Mouse (Mus musculus) intestine, embryonic 16.5 days (tissue): ENCODE results near the gene Il10rb. TPM values are rescaled to one million over a fixed set of nuclear protein-coding genes. Genes with fewer than 3 reads are reported as not detected.

ENCODE experiments used
- ATAC-seq: fragments of 200-750 bp; cut with Nextera tagmentation; 2 replicates; pipeline ENCODE4 v1.8.0; 2017; ENCODE audit warnings: moderate TSS enrichment, moderate library complexity
- H3K27ac ChIP-seq: fragments of 300-500 bp; sonication (generic); 2 replicates; pipeline ENCODE4 v1.5.1; 2014; ENCODE audit warnings: mild to moderate bottlenecking, low read length
- H3K27me3 ChIP-seq: fragments of 300-500 bp; sonication (generic); replicated peaks from 2 replicates; pipeline ENCODE4 v1.6.1; 2014; ENCODE audit warnings: low read length, control low read depth, mixed read lengths; ENCODE audit not compliant: control insufficient read depth, insufficient read depth
- H3K36me3 ChIP-seq: fragments of 300-500 bp; sonication (generic); 2 replicates; pipeline ENCODE4 v1.6.1; 2014; ENCODE audit warnings: low read length, control low read depth; ENCODE audit not compliant: control insufficient read depth, insufficient read depth
- H3K4me1 ChIP-seq: fragments of 300-500 bp; sonication (generic); 2 replicates; pipeline ENCODE4 v1.6.1; 2014; ENCODE audit warnings: low read length, control low read depth, mixed read lengths; ENCODE audit not compliant: control insufficient read depth, insufficient read depth
- H3K4me2 ChIP-seq: fragments of 300-500 bp; sonication (generic); 2 replicates; pipeline ENCODE4 v1.6.1; 2014; ENCODE audit warnings: low read depth, low read length, control low read depth
- H3K4me3 ChIP-seq: fragments of 300-500 bp; sonication (generic); 2 replicates; pipeline ENCODE4 v1.5.1; 2014; ENCODE audit warnings: mild to moderate bottlenecking, low read length
- H3K9ac ChIP-seq: fragments of 300-500 bp; sonication (generic); 2 replicates; pipeline ENCODE4 v1.6.1; 2014; ENCODE audit warnings: low read depth, low read length
- H3K9me3 ChIP-seq: fragments of 300-500 bp; sonication (generic); 2 replicates; pipeline ENCODE4 v1.6.1; 2016; ENCODE audit warnings: low read length, control low read depth; ENCODE audit not compliant: control insufficient read depth
- WGBS: fragments of 180-500 bp; shearing (Covaris S2); extraction: QIAGEN DNeasy Blood & Tissue Kit; methylation state at CpG from one replicate; pipeline ENCODE4 v1.1.7; 2014; 5-methylcytosine and 5-hydroxymethylcytosine counted together
- polyA plus RNA-seq: library from polyadenylated mRNA; unstranded; fragments of >200 nt; fragmentation: Nextera tagmentation; extraction: Ambion mirVana; gene quantifications from 2 replicates; pipeline ENCODE4 v1.2.1, GENCODE M21; 2015

Il10rb gene
- polyA plus RNA-seq, 1 experiment from 2014 or later, result 103 TPM

- no peak overlapping the region for H3K4me3 ChIP-seq
- H3K27me3 ChIP-seq, result no peaks in the 10 kb centered on the region
- ATAC-seq, result peak; percentile 57; the same call in 1 of the 2 replicates
- H3K4me2 ChIP-seq, result no peak overlapping the region
- no peaks in the 10 kb centered on the region for H3K36me3 ChIP-seq
- 0 out of 2 replicates have a peak, but pooled peaks cover 4% of the 10 kb centered on the region for H3K4me1 ChIP-seq
- no peaks in the 10 kb centered on the region for H3K9me3 ChIP-seq
- 73% methylated on average over 4 of the region's 4 CpGs for WGBS
- no peak overlapping the region for H3K27ac ChIP-seq
- no peak overlapping the region for H3K9ac ChIP-seq
These were observed 36.5 kb downstream of the Il10rb start for GRCm38 (mm10) chr16:91442446-91442845.

- H3K27ac ChIP-seq, result no peak overlapping the region
- WGBS, result 81% methylated on average over 8 of the region's 8 CpGs
- no peak for ATAC-seq
These were observed 37.2 kb downstream of the Il10rb start for GRCm38 (mm10) chr16:91443211-91443611.

GRCm38 (mm10) chr16:91444847-91445246, 38.9 kb downstream of the Il10rb start:
- no peak overlapping the region for H3K9ac ChIP-seq
- H3K36me3 ChIP-seq, result no peaks in the 10 kb centered on the region
- H3K4me3 ChIP-seq, result no peak overlapping the region
- 82% methylated on average over 4 of the region's 4 CpGs for WGBS
- H3K27me3 ChIP-seq, result no peaks in the 10 kb centered on the region
- no peak for ATAC-seq
- H3K9me3 ChIP-seq, result no peaks in the 10 kb centered on the region
- H3K4me1 ChIP-seq, result 0 out of 2 replicates have a peak, but pooled peaks cover 4% of the 10 kb centered on the region
- no peak overlapping the region for H3K27ac ChIP-seq
- no peak overlapping the region for H3K4me2 ChIP-seq

More at GRCm38 (mm10) chr16:91443211-91443611, 37.2 kb downstream of the Il10rb start:
- H3K4me1 ChIP-seq, result 0 out of 2 replicates have a peak, but pooled peaks cover 4% of the 10 kb centered on the region
- no peak overlapping the region for H3K4me3 ChIP-seq
- no peak overlapping the region for H3K4me2 ChIP-seq
- no peaks in the 10 kb centered on the region for H3K27me3 ChIP-seq
- H3K9me3 ChIP-seq, result no peaks in the 10 kb centered on the region
- H3K36me3 ChIP-seq, result no peaks in the 10 kb centered on the region
- no peak overlapping the region for H3K9ac ChIP-seq

GRCm38 (mm10) chr16:91445566-91445965, 39.6 kb downstream of the Il10rb start:
- Histone ChIP-seq H3K4me2 (no peak overlapping the region), H3K9ac (no peak overlapping the region), H3K9me3 (no peaks in the 10 kb centered on the region), H3K27ac (no peak overlapping the region), H3K27me3 (no peaks in the 10 kb centered on the region), H3K4me1 (0 out of 2 replicates have a peak, but pooled peaks cover 4% of the 10 kb centered on the region), H3K36me3 (no peaks in the 10 kb centered on the region), H3K4me3 (no peak overlapping the region)
- 71% methylated on average over 5 of the region's 5 CpGs for WGBS
- no peak for ATAC-seq

- Histone ChIP-seq H3K27me3 (no peaks in the 10 kb centered on the region), H3K4me2 (no peak overlapping the region), H3K9me3 (no peaks in the 10 kb centered on the region), H3K27ac (no peak overlapping the region), H3K4me3 (no peak overlapping the region), H3K36me3 (no peaks in the 10 kb centered on the region), H3K9ac (no peak overlapping the region), H3K4me1 (0 out of 2 replicates have a peak, but pooled peaks cover 4% of the 10 kb centered on the region)
- ATAC-seq, result 0 out of 2 replicates have a peak, but pooled peaks have one; percentile 11
- 70% methylated on average over 8 of the region's 8 CpGs for WGBS
These were observed 41.0 kb downstream of the Il10rb start for GRCm38 (mm10) chr16:91446778-91447511.

- WGBS, result 77% methylated on average over 6 of the region's 6 CpGs
- no peak overlapping the region for H3K27ac ChIP-seq
- 0 out of 2 replicates have a peak, but pooled peaks have one; percentile 17 for ATAC-seq
These were observed 41.5 kb downstream of the Il10rb start for GRCm38 (mm10) chr16:91447512-91447900.

GRCm38 (mm10) chr16:91448088-91448487, 42.1 kb downstream of the Il10rb start:
- 94% methylated on average over 5 of the region's 5 CpGs for WGBS
- Histone ChIP-seq H3K27me3 (no peaks in the 10 kb centered on the region), H3K4me2 (no peak overlapping the region), H3K4me1 (0 out of 2 replicates have a peak, but pooled peaks cover 4% of the 10 kb centered on the region), H3K36me3 (no peaks in the 10 kb centered on the region), H3K27ac (no peak overlapping the region), H3K4me3 (no peak overlapping the region), H3K9ac (no peak overlapping the region), H3K9me3 (no peaks in the 10 kb centered on the region)
- ATAC-seq, result 0 out of 2 replicates have a peak, but pooled peaks have one; percentile 24

More at GRCm38 (mm10) chr16:91447512-91447900, 41.5 kb downstream of the Il10rb start:
- H3K4me3 ChIP-seq, result no peak overlapping the region
- no peaks in the 10 kb centered on the region for H3K27me3 ChIP-seq
- no peak overlapping the region for H3K9ac ChIP-seq
- no peaks in the 10 kb centered on the region for H3K9me3 ChIP-seq
- H3K36me3 ChIP-seq, result no peaks in the 10 kb centered on the region
- no peak overlapping the region for H3K4me2 ChIP-seq
- H3K4me1 ChIP-seq, result 0 out of 2 replicates have a peak, but pooled peaks cover 4% of the 10 kb centered on the region

- Histone ChIP-seq H3K4me3 (no peak overlapping the region), H3K9ac (no peak overlapping the region), H3K4me2 (no peak overlapping the region), H3K27me3 (no peaks in the 10 kb centered on the region), H3K27ac (no peak overlapping the region), H3K9me3 (no peaks in the 10 kb centered on the region), H3K36me3 (no peaks in the 10 kb centered on the region), H3K4me1 (0 out of 2 replicates have a peak, but pooled peaks cover 4% of the 10 kb centered on the region)
- ATAC-seq, result no peak
- 84% methylated on average over 7 of the region's 7 CpGs for WGBS
These were observed 42.9 kb downstream of the Il10rb start for GRCm38 (mm10) chr16:91448895-91449294.

GRCm38 (mm10) chr16:91450137-91451064, 44.4 kb downstream of the Il10rb start:
- Histone ChIP-seq H3K4me2 (no peak overlapping the region), H3K27ac (no peak overlapping the region)
- ATAC-seq, result no peak

More at GRCm38 (mm10) chr16:91450137-91451064, 44.4 kb downstream of the Il10rb start:
- WGBS, result 78% methylated on average over 12 of the region's 12 CpGs
- H3K9ac ChIP-seq, result no peak overlapping the region
- H3K4me3 ChIP-seq, result no peak overlapping the region
- no peaks in the 10 kb centered on the region for H3K36me3 ChIP-seq
- H3K27me3 ChIP-seq, result no peaks in the 10 kb centered on the region
- 0 out of 2 replicates have a peak, but pooled peaks cover 4% of the 10 kb centered on the region for H3K4me1 ChIP-seq
- no peaks in the 10 kb centered on the region for H3K9me3 ChIP-seq
